Mouse (Mus musculus) frontal cortex, postnatal 14 days (tissue): ENCODE results near the gene Efna3.
A peak's percentile ranks its signal among the peaks of the same experiment; 100 is the strongest.

Experiments
- DNase-seq, 2 experiments: peaks; one replicate each; pipeline ENCODE4 v3.0.0; 2022; ENCODE audit warnings: low spot score in 2 of 2

Gene Efna3

GRCm38 (mm10) chr3:89337721-89338578 is 15.2 kb upstream of the Efna3 start, which contains the start of gene Efna4:
TSS of gene Efna4 (minus strand) at chr3:89338028.
- DNase-seq, result no peak

DNA sequence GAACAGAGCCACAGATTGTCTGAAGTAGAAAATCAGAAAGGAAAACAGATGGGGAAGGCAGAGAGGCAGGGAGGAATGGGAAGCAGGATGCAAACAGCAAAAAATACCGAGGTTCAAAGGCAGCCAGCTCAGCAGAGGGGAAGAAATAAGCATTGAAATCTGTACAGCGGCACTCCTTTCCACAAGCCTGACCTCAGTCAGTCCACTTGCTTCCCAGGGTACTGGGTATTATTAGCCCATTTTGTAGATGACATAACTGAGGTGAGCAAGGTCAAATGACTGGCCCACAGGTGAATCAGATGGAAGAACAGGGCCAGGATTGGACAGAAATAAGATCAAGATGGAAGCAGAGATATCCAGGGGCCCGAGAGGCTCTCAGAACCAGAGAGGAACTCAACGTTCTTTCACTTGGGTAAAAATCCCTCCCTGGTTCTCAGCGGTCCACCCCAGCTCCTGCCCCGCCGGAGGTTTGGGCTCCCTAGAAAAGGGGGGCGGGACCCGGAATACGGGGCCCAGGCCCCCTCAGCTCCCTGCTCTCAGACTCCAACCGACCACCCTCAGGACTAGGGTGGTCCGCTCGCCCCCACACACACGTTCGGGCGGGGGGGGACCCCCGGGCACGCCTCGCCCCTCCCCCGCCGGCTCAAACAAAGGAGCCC is 14.4 kb upstream of the Efna3 start:
- DNase-seq, result no peak

- no peak for DNase-seq
These were observed 13.8 kb upstream of the Efna3 start for GRCm38 (mm10) chr3:89336529-89336928.

DNA sequence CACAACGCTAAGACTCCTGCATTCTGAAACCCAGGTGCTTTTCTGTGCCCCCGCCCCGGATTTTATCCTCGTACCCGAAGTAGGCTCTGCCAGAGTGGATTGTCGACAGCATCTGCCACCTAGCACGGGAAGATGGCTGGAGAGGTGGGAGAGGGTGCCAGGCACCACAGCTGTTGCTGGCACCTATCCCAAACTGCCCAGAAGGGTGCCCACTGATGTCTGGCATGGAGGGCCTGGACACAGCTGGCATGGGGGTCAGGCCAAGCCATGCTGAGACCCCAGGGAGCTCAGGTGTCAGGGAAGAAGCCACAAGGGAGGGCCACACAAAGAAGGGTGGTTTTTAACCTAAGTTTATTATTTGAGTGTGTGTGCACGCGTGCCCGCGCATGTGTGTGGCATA is 10.3 kb upstream of the Efna3 start:
- DNase-seq, result no peak

GRCm38 (mm10) chr3:89332476-89332875 is 9.7 kb upstream of the Efna3 start:
- DNase-seq, result no peak

- DNase-seq, result no peak
These were observed 9.2 kb upstream of the Efna3 start for GRCm38 (mm10) chr3:89332013-89332412.

DNA sequence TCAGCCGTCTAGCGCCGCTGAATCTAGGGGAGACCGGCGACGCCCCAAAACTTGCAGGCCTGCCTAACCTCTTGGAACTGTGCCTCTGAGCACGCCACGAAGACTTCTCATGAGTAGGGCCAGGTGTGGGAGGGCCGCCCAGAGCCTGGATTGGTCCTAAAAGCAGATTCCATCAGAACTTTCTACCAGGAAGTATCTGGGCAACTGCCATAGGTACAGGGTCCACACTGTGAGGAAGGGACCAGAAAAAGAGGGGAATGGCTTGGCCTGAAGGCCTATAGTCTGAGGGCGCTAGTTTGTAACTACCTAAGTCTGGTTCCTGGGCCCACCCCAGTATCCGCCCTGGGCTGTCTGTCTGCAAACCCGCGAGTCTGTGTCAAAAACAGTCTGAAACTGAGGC is 8.8 kb upstream of the Efna3 start:
- DNase-seq, result no peak

GRCm38 (mm10) chr3:89330948-89331347 is 8.2 kb upstream of the Efna3 start:
- no peak for DNase-seq

GRCm38 (mm10) chr3:89330346-89330745 is 7.6 kb upstream of the Efna3 start:
- DNase-seq, result no peak

DNA sequence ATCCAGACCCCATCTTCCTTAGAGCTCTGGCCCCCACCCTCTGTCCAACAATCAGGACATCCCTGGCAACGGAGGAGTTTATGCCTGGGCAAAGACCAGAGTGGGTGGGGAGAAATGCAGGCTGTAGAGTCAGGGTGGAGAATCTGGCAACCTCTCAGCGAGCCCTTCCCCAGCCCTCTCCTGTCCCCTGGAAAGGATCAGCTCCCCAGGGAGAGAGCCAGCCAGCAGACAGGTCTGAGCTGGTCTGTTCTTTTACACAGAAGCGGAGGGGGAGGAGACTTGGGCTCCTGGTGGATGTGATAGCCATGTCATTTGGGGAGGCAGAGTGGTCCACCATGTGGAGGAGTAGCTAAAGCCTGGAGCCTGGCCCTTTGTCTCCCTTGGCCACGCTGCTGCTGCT is 5.9 kb upstream of the Efna3 start:
- no peak for DNase-seq

- DNase-seq, result no peak
These were observed 4.7 kb upstream of the Efna3 start for GRCm38 (mm10) chr3:89327371-89327870.

DNA sequence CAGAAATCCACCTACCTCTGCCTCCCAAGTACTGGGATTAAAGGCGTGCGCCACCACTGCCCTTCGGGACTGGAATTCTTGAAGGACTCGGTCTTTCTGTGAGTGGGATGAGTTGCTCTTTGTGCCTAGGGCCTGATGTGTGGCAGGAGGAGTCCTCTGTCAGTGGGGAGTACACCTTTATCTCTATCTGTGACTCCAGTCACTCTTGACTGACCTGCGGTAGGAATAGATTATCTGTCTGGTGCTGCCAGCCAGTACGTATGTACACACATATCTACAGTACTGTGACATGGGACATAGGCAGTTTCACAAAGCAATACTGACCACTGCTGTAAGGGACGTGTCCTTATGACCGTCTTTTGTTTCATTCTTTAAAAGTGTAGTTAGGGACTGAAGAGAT is 3.1 kb upstream of the Efna3 start:
- no peak for DNase-seq

- no peak for DNase-seq
These were observed 649 bp downstream of the Efna3 start for GRCm38 (mm10) chr3:89322131-89322500.

DNA sequence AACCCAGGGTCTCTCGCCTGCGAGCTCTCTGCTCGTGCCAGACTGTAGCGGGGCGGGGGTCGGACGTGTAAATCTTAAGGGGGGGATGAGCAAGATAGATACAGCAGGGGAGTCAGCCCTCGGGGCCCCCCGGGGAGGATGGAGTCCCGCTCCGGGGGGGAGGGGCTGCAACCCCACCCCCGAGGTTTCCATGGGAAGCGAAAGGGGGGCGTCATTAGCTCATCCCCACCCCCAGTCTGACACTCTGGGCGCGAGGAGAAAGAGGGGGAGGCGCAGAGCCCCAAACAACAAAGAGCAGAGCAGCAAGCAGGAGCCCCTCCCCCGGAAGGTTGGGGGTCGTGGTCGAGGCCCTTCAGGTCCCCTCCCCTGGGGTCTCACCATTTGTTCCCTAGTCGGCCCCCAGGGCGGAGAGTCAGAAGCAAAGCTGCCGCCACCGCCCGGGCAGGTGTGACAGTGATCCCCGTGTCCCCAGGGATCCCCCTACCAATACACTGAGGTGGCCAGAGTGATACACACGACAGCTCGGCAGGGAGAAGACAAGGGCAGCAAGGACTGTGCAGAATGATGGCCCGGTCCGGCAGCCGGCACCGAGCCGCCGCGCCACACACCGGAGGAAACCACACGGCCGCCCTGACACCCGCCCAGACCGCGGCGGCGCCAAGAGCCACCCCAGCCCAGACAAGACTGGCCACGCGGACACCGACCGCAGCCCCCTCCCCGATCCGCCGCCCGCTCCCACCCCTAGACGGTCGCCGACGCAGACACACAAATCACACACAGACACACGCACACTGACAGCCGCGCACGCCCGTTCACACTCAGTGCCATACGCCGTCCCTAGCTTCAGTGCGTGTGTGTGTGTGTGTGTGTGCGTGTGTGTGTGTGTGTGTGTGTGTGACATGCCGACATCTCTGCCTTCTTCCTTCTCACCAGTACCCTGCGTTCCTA is 1.3 kb downstream of the Efna3 start:
- DNase-seq, result peak; percentile 29 to 50

GRCm38 (mm10) chr3:89320581-89321182 is 2.1 kb downstream of the Efna3 start:
- peak; percentile 55 to 67 for DNase-seq

- peak in 1 of 2 experiments; percentile 22 for DNase-seq
These were observed 3.0 kb downstream of the Efna3 start for GRCm38 (mm10) chr3:89319591-89320350.

DNA sequence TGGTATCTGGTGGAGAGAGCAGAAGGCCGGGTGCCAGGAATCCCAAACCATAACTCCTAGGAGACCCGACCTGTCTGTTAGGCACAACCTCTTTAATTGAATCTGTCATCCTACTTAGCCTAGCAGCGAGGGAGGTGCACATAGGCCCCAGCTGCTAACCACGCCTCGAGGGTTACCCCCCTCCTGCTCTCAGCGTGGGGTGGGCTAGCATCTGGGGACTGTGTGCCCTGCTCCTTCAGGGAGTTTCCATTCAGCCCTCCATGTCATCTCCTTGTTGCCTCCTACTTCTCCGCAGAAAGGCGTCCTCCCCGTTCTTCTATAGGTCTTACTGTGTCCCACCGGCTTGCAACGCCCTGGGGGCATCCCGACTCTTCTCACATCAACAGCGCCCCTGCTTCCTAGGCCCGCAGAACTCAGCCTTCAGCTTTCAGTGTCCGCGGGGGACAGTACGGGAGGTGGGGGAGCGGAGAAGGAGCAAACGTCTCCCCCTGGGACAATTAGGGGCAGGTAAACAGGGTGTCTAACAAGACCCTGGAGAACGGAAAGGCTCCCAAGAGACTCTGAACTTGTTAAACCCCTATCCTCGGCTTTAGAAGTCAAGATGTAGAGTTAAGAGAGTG is 3.7 kb downstream of the Efna3 start:
- DNase-seq, result no peak

- DNase-seq, result no peak
These were observed 4.4 kb downstream of the Efna3 start for GRCm38 (mm10) chr3:89318316-89318715.

DNA sequence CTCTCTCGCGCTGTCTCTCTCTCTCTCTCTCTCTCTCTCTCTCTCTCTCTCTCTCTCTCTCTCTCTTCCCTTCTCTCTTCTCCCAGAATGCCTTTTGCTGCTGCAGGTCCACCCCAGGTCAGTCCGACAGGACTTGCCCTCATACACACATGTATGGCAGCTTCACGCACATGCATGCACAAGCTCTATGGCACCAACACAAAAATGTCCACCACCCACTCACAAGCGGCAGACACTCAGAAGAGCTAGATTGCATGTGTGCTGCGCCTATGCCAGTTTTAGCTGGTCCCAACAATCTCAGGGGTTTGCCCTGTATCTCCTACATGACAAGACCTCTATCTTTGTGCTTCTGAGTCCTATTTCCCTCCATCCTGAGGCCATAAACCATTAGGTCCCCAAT is 5.5 kb downstream of the Efna3 start:
- DNase-seq, result no peak

- DNase-seq, result peak; percentile 81 to 87
These were observed 5.9 kb downstream of the Efna3 start for GRCm38 (mm10) chr3:89316833-89317232.
